Mouse (Mus musculus) layer of hippocampus, postnatal 14 days (tissue): ENCODE results near the gene Diras2. TPM values are rescaled to one million over a fixed set of nuclear protein-coding genes. Genes with fewer than 3 reads are reported as not detected.

Source experiments
- DNase-seq, 2 experiments: peaks; one replicate each; pipeline ENCODE4 v3.0.0; 2021 to 2022; ENCODE audit warnings: low spot score in 2 of 2, mixed read lengths in 1 of 2
- long read RNA-seq, 2 experiments: library from polyadenylated mRNA; stranded (forward); transcript quantifications; one replicate each; pipeline ENCODE4 v2.0.0; 2021
- total RNA-seq, 2 experiments: library from RNA; stranded (reverse); gene quantifications; 2 replicates each; pipeline ENCODE4 v1.2.3; 2021

Diras2 gene
- 100 to 1,000 TPM; 138 to 149 TPM for total RNA-seq
- long read RNA-seq, experiment 1, full-length matches to known transcripts = 130 of 177 reads
- long read RNA-seq, experiment 1, partial matches to known transcripts = 0 of 177 reads
- long read RNA-seq, experiment 1, other reads (novel, unspliced or antisense) = 47 of 177 reads
- long read RNA-seq, experiment 2, full-length matches to known transcripts = 91 of 152 reads
- long read RNA-seq, experiment 2, partial matches to known transcripts = 0 of 152 reads
- long read RNA-seq, experiment 2, other reads (novel, unspliced or antisense) = 61 of 152 reads

DNA sequence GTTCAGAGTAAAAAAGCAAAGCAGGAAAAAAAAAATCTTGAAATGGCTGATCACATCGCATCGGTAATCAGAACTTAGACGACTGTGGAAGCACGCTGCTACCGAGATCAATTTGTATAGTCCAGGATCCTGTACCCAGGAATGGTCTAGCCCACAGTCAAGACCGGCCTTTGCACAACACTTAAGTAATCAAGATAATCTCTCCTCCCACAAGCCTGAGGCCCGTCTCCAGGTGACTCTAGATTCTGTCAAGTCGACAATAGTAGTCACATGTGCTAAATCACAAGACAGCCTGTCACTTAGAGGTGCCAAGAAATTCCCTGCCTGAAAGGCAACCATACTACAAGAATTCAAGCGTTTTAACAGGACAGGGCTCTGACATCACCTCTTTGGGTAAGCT, at the start of gene Diras2:
TSS of gene Diras2 (minus strand) at position 159 of the 400 bp plus-strand sequence.
- DNase-seq = no peak

GRCm38 (mm10) chr13:52578776-52579175, 47.7 kb upstream of the Diras2 start:
- DNase-seq = no peak

GRCm38 (mm10) chr13:52577939-52578338, 46.9 kb upstream of the Diras2 start:
- DNase-seq = no peak

DNA sequence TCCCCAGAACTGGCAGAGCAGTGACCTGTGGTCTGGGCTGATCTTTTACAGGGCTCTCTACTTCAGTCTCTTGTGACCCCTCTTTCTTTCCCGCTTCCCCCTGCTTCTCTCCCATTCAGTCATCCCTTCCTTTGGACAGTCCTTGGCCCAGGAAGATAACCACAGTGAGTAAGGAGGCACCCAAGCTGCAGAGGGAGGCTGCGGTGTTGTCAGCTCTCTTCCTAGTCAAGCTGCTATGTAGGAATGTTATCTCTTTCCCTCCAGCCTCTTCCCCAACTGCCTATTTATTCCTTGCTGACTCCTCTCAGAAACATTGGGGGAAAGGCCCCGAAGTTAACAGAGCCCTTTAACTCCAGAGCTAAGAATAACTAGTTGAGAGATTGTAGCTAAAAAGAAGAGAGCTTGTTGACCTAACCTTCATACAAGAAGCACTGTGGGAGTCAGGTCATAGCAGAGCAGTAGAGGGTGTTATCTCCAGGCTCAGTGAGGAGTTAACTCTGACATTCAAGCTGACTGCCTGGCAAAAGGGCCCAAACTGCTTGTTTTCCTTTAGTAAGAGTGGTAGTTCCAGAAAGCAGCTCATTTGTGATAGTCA, 46.3 kb upstream of the Diras2 start:
- DNase-seq = no peak

DNA sequence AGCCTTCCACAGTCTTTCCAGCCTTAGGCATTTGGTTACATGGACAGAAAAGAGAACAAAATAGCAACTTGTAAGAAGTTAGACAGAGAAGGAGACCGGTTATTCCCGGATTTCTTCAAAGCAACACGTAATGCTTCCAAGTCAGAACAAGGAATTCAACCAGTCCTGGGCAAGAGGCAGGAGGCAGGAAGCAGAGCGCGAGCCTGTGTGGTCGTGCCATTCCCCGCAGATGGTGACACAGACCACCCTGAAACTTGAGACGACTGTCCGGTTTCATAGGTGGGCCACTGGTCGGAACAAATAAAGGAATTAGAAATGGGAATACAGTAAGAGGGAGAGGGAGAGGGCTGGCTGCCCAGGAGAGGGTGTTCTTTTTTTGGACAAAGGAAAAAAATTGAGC, 45.8 kb upstream of the Diras2 start:
- DNase-seq = no peak

DNA sequence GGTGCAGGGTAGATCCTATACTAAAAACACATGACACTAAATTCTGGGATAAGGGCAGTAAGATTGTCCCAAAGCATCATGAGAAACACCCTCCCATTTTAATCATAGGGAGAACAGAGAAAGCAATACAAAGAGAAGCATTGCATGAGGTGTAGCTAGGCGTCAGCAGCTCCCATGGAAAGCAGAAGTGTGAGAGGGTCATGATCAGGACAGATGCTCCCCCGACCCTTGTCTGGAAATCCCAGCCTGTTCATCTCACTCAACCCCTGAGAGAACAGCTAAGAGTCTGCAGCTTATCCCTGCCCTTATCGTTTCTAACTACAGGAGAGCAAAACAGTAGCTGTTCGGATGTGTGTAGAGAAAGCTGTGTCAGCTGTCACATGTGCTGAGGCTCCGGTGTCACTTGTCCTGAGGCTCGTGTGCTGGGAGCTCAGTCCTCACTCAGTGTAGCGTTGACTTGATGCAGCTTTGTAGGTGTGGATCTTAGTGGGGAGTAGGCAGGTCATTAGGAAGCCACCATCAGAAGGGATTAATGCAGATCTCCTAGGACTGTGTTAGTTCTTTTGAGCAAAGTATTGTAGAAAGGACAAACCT, 45.0 kb upstream of the Diras2 start:
- no peak for DNase-seq

DNA sequence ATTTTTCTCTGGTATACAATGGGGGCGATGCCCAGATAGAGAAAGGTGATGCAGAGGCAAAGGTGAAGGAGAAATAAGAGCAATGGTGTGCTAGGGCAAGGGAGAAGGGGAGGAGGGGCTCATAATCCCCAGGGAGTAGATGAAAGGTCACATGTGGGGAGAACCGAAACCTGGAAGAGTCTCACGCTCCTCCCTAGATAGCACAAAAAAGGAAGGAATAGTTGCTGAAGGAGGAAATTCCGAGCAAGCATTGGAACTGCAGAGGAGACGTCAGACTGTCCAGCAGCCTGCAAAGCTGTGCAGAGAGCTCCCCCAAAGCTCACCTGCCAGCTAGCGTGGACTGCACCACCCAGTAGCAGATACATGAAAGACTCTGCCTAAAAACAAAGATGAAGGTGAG, 44.4 kb upstream of the Diras2 start:
- no peak for DNase-seq

- DNase-seq = no peak
Measured at GRCm38 (mm10) chr13:52574311-52574710, 43.2 kb upstream of the Diras2 start.

GRCm38 (mm10) chr13:52572451-52573446, 41.7 kb upstream of the Diras2 start:
- DNase-seq = no peak

GRCm38 (mm10) chr13:52571591-52572384, 40.7 kb upstream of the Diras2 start:
- DNase-seq = no peak

DNA sequence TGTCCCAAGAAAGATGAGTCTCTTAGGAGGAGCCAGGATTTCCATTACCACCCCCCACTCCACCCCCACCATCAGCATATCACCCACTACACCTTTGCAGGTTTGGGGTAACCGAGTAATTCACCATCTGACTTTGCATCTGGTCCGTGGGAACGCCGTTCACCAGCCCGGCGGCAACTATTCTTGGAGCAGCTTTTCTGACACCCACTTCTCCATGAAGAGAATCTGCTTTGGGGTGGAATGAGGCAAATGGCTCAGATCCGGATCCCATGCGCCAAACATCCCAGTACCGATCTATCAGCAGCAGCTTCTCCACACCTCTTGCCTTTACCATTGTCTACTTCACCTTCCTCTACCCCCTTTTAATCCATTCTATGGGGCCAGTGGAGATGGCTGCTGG, 39.2 kb upstream of the Diras2 start:
- peak; percentile 41 to 73 for DNase-seq

GRCm38 (mm10) chr13:52569194-52569769, 38.2 kb upstream of the Diras2 start:
- DNase-seq = peak; percentile 36 to 73

- DNase-seq = no peak
Measured at GRCm38 (mm10) chr13:52566777-52567176, 35.7 kb upstream of the Diras2 start.

DNA sequence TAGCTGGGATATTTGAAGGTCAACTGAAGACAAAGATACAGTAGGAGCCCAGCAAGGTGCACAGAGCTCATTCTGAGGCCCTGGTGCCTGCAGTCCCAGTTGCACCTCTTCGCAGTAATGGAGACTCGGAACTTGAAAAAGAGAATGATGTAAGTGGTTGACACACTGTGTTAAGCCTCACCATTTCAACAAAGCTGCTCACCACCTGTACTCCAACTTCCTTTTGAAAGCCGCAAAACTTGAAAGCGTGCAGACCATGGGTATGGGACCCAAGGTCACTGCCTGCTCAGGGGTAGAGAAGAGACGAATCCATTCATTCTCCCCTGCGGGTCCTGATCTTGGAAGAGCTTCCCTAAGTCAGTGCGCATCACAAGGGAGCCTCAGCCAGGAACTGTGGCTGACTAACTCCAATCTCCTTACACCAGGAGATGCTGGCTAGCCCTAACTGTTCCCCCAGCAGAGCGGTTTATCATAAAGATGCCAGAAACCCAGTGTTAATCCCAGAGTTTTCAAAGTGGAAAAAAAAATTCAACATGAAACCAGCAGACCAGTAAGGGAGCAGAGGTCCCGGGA, 35.2 kb upstream of the Diras2 start:
- no peak for DNase-seq

DNA sequence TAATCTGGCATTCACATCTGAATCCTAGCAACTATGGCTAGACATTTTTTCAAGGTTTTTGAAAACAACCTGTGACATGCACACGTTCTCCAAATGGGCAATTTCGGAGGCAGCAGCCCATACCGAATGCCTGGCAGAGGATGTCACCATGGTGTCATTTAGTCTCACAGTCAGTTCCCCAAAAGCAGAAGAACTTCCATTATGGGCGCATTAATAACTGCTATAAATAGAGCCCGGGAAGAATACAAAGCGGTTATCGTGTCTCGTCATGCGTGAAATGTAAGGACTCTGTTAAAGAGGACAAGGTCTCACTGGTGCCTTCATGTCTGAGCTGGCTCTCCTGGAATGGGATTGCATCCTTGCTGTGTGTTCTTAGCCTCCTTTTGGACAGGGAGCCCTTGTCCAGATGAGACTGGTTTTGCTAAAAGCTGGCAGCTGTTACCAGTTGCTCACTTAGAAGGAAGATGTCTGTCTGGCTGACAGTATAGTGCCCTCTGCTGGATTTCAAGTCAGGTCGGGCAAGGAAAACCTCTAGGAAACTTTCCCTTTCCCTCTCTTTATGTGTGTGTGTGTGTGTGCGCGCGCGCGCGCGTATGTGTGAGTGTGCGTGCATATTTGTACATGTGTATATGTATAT, 34.1 kb upstream of the Diras2 start:
- DNase-seq = peak in 1 of 2 experiments; percentile 54

DNA sequence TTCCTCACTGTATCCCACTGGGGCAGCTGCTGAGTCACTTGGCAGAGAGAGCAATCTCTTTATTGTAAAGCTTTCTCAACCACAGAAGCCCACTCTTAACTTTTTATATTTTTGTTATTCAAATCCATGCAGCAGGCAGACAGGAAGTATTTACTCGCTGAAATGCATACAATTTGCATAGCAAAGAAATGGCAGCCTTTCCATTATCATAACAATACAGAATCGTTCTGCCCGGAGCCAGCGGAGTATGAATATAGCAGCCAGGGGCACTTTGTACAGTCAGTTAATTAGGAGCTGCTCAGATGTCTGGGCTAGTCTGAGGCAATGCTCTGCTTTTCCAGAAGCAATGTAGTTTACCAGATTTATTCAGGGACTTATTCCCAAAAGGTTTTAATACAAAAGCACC, 31.1 kb upstream of the Diras2 start:
- DNase-seq = no peak

DNA sequence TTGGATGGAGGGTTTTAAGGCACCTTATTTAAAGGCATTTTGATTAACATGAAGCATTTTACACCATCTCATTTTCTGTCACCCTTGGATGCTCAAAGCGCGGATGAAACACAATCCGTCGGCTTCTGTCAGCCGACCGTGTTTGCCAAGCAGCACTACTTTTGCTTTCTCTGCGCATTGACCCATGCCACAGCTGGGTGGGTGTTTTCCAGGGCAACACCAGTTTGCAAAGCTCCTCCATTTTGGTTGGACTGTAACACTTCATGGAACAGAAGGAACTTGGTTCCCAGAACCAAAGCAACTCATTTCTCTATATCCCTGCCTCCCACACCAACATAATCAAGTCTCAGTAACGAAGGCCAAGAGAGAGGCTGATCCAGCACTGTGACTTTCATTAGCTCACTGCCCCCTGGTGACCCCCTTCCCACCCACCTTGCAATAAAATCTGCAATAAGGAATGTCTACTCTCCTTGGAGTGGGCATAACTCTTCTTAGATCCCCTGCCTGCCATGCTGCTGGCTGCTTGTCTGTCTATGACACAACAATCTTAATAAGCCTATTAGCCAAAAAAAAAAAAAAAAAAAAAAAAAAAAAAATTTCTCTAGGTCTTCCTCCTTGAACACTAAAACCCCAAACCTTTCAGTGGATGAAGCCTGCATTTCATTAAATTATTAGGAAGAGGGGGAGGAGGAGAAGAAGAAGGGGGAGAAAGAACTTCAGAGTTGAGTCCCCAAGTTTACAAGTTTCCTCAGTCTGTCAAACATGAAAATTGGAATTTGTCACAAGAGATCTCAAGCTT, 30.5 kb upstream of the Diras2 start:
- DNase-seq = no peak

DNA sequence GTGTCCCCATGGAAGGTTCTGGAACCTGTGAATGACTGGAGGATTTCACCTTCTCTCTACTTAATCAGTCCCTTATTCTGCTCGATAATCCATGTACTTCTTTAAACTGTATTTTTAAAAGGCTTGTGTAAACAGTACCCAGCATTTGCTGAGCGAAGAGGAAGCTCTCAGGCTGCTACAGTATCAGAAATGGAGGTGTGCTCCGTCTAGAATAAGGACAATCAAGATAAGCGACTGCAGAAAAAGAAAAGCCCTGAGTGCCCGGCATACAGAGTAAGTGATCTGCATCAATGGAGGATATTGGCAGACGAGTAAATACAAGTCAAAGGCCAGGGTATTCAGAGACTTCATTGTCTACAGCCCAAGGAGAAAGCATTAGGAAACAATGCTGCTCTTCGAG, 26.3 kb upstream of the Diras2 start:
- DNase-seq = no peak

- no peak for DNase-seq
Measured at GRCm38 (mm10) chr13:52554722-52555121, 23.6 kb upstream of the Diras2 start.
